Mouse (Mus musculus): ENCODE results near the gene Rtn4. TPM values are rescaled to one million over a fixed set of nuclear protein-coding genes. Genes with fewer than 3 reads are reported as not detected.
"Not testable (repeated sequence)": the region's sequence is repeated elsewhere in the genome, so short reads cannot be mapped to it uniquely, and the experiment has no call there.

Rtn4 gene
- total RNA-seq, 2 experiments from 2014 or later: 25.0 to 37.3 TPM

DNA sequence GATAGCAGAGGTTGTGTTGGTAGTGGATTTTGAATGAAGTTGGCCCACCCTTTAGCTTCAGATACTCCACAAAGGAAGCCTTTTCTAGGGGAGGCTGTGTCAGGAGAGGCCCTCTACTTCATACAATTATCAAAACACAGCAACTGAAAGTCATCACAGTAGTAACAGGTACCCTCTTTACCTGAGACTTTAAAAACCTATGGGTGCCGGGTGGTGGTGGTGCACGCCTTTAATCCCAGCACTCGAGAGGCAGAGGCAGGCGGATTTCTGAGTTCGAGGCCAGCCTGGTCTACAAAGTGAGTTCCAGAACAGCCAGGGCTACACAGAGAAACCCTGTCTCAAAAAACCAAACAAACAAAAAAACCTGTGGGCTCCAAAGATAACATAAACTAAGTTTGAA, 63.3 kb downstream of the Rtn4 start:
- not testable (repeated sequence) for ATAC-seq (replicated peaks; ENCODE audit: low FRiP score, poor library complexity, severe bottlenecking)

DNA sequence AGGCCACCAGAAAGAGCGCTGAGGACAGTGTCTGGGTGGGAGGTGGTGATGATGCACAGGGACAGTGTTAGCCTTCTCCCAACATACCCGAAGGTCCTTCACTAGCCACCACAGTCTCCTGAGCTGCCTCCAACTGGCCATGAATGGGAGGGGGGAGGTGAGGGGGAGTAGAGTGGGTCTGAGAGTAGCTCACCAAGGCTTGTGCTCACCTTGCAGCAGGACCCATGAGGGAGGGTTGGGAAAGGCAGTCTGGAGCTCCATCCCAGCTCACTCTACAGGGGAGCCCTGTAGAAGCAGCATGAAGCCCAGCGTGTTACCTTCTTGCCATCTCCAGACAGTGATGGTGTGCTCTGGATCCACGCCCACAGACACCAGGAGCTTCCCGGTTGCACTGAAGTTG, 65.9 kb downstream of the Rtn4 start:
- no peak for ATAC-seq (replicated peaks; ENCODE audit: low FRiP score, poor library complexity, severe bottlenecking)

DNA sequence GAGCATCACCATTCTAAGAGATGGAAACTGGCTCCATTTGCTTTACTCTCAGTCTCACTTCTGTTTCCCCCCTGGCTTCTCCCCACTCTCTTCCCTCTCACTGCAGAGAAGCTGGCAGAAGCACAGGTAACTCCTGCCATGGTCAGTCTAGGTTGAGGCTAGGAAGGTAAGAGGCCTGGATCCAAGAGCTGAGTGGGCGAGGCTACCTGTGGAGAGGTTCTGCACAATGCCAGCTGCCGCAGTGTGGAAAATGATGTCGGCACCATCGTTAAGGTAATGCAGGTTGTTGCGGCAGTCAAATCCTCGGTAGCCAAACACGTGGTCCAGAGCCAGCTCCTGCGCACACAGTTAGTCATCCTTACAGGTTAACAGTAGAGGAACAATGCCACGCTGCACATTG, 68.6 kb downstream of the Rtn4 start:
- no peak for ATAC-seq (replicated peaks; ENCODE audit: low FRiP score, poor library complexity, severe bottlenecking)

DNA sequence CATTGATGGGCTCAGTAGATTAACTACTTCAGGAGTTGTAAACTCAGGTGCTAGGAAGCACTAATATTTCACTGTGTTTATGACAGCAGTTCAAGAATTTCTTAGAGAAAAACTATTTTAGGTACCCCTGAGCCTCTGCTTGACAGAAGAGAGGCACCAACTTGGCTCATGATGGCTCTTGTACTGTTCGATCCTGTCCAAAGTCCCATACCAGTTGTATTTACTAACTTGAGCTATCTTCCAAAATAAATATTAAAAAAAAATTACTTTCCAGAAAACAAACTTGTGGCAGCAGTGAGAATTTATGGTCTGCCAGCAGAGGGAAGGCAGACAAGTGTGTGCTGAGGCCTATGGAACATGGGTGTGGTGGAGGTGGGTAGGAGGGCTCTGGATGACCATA, 70.0 kb downstream of the Rtn4 start:
- no peak for ATAC-seq (replicated peaks; ENCODE audit: low FRiP score, poor library complexity, severe bottlenecking)

DNA sequence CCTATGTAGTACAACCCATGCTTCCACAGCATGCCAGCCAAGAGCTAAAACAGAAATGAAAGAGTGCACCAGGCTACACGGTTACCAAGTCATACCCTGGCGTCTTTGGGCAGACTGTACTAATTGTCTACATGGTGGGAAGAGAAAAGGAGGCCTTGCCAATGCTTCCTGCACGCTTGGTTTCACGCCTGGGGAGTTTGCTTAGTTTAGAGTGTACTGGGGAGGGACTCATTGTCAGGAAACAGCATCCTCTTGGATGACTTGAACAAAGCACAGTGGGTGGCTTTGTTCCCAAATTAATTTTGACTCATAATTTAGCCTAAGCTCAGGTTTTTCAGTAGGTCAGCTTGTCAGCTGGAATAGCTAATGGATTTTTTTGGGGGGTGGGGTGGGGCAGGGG, 72.3 kb downstream of the Rtn4 start:
- no peak for ATAC-seq (replicated peaks; ENCODE audit: low FRiP score, poor library complexity, severe bottlenecking)

DNA sequence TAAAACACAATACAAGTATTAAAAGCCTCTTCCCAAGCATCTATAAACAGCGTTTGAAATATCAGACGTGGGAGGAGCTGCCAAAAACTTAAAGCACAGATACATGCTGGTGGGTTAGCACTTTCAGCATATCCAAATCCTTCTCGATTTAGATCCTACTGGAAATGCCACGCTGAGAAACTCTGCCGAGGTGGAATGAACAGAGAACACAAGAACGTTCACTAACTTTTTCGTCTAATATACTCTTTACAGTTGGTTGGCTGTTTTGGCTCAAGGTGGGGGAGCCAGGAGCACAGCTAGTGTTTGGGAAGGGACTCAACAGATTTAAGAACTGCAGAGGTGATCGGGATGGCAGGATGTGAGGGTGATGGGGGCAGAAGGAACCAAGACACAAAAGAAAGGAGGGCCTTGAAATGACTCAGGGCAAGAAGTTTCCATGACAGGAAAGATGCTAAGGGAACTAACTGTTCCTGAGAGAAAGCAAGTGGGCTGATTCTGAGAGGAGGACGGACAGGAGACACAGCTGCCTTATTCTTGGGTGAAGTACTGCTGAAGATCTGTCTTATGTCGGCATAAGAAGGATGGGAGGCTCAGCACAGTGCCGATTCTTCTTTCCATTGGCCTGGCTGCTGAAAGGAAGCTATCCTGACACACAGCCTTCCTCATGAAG, 73.7 kb downstream of the Rtn4 start:
- ATAC-seq (replicated peaks; ENCODE audit: low FRiP score, poor library complexity, severe bottlenecking): no peak

DNA sequence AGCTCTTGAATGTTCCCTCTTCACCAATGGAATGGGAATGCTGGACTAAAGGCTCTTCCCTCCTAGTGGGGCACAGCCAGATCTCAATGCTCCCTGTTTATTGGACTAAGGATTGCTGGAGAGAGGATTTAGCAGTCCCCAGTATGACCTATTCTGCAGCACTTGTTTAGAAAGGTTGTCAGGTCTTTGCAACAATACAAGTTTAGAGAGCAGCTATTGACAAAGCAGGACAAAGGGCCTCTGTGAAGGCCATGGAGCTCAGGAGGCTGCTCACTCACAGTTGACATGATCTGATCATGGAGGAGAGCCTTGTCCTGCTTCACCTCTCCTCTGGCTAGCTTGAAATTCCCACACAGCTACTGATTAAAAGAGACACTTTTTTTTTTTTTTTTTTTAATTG, 75.8 kb downstream of the Rtn4 start:
- no peak for ATAC-seq (replicated peaks; ENCODE audit: low FRiP score, poor library complexity, severe bottlenecking)

DNA sequence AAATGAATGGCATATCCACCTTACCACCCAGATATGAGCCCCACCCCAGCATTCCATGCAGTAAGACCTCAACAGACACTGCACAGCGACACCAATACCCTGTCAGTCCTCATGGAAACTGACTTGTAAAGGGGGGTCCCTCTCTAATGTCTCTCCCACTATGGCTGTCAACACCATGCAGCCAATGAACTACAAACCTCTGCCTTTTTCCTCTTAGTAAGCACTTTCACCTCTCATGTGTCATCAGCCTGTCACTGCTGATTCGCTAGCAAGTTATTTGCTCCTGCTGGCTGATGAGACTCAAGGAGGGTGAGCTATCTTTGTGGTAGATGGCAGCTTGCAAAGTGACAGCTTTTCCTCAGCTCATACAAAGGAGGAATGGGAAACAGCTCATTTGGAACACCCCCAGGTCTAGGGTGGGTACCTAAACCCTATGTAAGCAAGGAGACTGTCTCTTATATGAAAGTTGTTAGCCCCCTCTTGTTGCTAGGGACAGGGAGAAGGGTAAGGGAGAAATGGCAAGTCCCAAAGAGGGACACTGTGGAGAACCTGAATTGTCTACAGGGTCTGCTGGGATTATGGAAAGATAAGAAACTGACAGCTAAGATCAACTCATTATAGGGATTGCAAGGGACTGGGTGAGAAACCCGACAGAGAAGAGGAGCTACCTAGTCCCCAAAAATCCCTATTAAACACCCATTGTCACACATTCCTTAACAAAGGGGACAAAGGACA, 78.1 kb downstream of the Rtn4 start:
- no peak for ATAC-seq (replicated peaks; ENCODE audit: low FRiP score, poor library complexity, severe bottlenecking)

DNA sequence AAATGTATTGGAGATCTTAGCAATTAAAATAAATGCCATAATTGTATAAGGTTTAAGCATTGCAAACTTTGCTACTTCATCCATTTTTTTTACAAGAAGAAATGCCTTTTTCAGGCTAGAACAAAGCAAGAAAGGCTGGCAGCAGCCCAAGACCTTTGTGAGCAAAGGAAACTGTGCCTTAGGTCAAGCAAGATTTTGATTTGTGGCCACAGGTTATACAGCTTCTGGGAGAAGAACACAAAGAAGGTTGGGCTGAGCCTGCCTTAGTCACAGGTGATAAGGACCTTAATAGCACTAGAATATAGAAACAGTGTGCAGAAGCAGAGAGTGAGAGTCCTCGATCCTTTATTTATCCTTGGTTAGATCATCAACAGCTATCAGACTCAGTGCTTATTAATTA, 79.5 kb downstream of the Rtn4 start:
- no peak for ATAC-seq (replicated peaks; ENCODE audit: low FRiP score, poor library complexity, severe bottlenecking)

DNA sequence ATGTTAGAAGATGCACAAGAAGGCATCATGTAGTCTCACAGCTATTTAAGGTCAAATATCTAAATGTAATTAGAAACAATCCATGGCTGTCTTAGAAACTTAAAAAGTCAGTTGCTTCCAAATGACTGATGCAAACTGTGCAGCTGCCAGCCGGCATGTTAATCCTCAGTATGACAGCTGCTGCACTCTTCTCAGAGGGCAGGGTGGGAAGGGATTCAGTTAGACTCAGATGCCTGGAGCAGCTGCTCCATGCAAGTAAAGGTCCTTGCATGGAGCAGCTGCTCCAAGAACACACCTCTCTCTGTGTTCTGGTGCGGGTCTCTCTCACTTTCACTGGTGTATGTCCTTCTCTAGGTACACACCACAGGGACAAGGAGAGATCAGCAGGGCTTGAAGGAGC, 81.5 kb downstream of the Rtn4 start:
- ATAC-seq (replicated peaks; ENCODE audit: low FRiP score, poor library complexity, severe bottlenecking): no peak

DNA sequence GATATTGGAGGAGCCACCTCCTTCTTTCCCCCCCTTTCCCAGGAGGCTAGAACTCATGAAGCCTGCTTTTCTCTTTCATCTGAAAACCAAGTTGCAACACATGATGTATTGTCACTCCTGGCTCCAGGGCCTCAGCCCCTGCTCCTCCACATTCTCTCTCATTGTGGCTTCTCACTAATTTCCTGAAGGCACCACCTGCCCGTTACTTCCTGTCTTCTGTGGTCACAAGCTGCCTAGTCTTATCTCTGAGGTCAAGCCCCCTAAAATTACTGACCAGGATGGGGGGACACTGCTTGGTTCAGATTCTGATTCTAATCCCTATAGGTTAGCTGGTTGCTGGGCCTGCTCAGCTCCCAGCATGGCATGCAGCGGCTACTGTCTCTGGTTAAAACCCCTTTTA, 82.0 kb downstream of the Rtn4 start:
- no peak for ATAC-seq (replicated peaks; ENCODE audit: low FRiP score, poor library complexity, severe bottlenecking)

DNA sequence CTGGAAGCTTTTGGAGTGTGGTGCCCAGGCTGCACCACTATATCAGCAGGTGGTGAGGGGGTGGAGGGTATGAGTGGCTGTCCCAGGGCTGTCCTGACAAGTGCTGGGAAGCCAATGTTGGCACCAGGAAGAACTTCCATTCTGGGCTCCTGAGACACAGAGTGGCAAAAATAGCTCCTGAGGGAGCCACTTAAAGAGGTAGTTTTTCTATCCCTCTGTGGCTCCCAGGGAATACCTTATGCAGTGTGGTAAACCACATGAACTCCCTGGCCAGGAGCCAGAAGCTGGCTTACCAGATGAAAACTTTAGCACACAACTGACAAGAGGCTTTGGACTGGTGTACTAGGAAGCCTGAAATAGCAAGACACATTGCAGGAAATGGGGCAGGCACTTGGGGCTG, 85.2 kb downstream of the Rtn4 start:
- ATAC-seq (replicated peaks; ENCODE audit: low FRiP score, poor library complexity, severe bottlenecking): no peak

DNA sequence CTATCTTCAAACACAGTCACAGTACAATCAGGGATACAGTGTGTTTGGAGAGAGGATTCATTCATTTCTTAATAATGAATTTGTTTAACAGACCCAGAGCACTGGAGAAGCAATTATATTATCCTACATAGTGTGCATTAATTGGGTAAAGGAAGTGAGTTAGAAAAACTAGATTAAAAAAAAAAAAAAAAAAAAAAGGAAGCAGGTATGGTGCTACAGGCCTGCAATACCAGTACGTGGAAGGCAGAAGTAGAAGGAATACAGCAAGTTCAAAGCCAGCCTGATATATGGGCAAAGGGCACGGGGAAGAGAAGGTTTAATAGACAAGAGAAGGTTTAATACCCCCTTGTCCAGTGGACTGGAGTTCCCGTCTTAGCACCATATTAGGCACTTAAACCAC, 86.2 kb downstream of the Rtn4 start:
- ATAC-seq (replicated peaks; ENCODE audit: low FRiP score, poor library complexity, severe bottlenecking): no peak

DNA sequence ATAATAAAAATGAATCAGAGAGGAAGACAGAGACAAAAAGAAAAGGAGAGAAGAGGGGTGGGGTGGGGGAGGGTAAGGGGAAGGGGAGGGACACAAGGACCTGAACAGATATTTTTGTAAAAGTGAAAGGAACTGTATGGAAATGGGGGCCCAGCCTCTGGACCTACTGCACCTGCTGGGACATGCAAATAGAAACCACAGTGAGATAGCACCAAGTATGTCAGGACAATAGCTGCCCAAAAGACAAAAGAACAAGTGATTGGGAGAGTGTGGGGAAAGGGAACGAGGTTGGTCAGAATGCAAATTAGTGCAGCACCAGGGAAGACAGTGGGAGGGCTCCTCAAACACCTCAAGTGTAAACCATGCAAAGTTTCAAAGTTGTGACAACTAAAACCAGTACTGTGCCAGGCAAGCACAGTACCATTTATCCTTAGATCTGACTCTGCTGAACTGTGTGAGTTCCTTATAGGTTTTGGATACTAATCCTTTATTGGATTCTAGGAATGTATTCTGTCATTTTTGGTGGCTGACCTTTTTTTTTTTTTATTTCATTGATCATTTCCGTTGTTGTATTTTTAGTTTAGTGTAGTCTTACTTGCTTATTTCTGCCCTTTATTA, 86.8 kb downstream of the Rtn4 start:
- no peak for ATAC-seq (replicated peaks; ENCODE audit: low FRiP score, poor library complexity, severe bottlenecking)

DNA sequence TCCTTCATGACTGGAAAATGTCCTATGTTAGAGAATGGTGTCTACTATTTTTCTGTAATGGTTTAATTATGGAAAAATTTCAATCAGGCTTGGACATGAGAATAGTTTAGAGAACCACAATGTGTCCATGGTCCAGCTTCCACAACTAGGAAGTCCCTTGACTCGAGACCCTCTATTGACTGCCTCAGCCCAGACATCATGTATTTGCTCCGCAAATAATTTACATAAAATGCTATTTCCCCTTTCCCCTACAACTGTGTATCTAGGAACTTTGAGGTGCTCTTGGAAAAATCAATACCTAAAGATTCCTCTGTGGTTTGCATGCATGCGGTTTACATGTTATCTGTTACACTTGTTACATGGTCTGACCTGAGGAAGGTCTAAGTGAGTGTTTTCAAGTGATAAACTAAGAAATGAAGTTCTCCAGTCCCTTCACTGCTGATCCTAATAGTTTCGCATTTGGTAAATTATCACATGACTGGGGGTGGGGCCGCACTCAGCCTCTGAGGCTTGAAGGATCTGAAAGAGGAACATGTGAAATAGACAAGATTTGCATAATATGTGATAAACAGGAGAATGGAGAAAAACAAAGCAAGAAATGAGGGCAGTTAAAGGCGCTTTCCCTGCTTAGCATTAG, 94.0 kb downstream of the Rtn4 start:
- ATAC-seq (replicated peaks; ENCODE audit: low FRiP score, poor library complexity, severe bottlenecking): no peak

DNA sequence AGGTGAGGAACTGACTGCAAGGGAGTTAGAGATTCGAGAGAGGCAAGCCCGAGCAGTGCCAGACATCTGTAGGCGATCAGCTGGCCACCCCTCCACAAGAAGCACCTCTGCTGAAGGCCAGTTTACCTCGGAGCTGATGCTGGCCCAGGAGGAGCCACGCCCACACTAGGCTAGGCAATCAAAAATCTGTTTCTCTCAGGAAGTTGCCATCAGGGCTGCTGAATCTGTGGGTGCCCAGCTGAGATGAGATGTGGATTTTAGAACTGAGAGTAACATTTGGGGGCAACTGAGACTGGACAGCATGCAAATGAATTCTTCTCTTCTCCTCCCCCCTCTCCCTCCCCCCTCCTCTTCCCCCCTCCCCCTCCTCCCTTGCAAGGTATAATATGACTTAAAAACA, 94.7 kb downstream of the Rtn4 start:
- ATAC-seq (replicated peaks; ENCODE audit: low FRiP score, poor library complexity, severe bottlenecking): peak; percentile 64; the same call in 1 of the 2 replicates

DNA sequence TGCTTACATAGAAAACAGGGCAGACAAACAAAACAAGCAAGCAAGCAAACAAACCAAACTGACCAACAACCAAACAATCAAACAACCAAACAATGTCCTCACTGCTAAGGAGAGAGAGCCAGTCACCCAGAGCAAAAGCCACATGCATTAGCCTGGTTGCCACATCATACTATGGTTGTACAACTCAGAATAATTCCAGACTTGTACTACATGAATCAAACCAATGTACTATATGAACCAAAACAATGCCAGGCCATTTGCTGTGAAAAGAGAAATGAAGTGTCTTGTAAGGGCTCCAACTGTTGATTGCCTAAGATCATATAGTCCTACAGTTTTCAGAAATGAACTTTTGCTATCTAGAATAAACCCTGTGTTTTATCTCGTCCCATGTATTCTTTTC, 95.8 kb downstream of the Rtn4 start:
- ATAC-seq (replicated peaks; ENCODE audit: low FRiP score, poor library complexity, severe bottlenecking): no peak

DNA sequence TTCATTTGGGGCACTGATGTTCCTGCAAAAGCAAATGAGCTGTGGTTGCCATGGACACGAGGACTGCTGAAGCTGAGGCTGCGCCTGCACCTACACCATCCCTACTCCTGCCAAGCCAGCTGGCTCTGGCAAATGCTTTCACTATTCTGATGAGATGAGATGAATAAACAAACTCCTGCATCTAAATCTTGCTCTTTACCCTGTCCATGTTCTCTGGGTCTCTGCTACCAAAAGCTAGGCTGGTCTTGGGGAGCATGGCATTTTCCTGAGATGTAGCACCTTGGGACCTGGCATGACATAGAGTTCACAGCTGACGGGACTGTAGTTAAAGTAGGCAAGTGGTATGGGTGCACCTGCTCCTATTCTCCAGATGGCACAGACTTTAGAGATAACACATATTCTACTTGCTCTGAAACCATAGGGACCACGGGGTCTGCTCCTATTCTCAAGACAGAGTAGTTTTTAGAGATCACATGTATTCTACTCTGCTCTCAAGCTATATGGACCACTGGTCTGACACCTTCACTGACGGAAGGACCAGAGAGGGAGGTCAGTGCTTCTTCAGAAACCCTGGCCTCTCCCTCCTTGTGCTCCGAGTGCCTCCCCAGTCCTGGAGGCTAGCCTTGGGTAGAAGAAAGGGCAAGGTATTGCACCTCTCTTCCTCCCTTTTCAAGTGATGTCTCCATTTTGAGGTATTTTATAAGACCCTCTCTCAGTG, 96.3 kb downstream of the Rtn4 start:
- no peak for ATAC-seq (replicated peaks; ENCODE audit: low FRiP score, poor library complexity, severe bottlenecking)

DNA sequence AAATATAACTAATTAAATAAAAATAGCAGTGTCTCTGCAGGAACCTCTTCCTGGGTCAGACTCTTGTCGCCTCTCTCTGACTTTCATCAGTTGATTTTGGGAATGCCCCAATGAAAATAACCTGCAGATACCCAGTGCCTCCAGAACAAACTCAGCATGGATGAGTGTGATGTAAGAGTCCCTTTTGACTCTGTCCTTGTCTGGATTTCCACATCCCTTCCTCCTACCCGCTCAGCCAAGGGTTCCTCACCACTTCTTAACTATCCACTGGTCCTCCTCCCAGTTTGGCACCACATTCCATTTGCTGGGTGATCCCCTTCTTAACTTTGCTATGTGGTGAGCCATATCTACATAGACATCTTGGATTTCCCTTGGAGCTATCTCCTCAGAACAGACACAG, 98.0 kb downstream of the Rtn4 start:
- ATAC-seq (replicated peaks; ENCODE audit: low FRiP score, poor library complexity, severe bottlenecking): no peak

Measured in erythroblast, adult 5-6 weeks (primary cell).